Mouse (Mus musculus): ENCODE results near the gene Plxna2. TPM values are rescaled to one million over a fixed set of nuclear protein-coding genes. Genes with fewer than 3 reads are reported as not detected.

The Plxna2 gene
- total RNA-seq, 2 experiments from 2014 or later, result 9.7 to 10.3 TPM

- DNase-seq (ENCODE audit: low spot score), result no peak
These were observed 144.9 kb downstream of the Plxna2 start for GRCm38 (mm10) chr1:194762896-194763295.

GRCm38 (mm10) chr1:194764951-194765350 lies 146.9 kb downstream of the Plxna2 start:
- no peak for DNase-seq (ENCODE audit: low spot score)

GRCm38 (mm10) chr1:194768799-194769198 lies 150.8 kb downstream of the Plxna2 start:
- no peak for DNase-seq (ENCODE audit: low spot score)

GRCm38 (mm10) chr1:194772053-194772452 lies 154.0 kb downstream of the Plxna2 start:
- no peak for DNase-seq (ENCODE audit: low spot score)

- DNase-seq (ENCODE audit: low spot score), result no peak
These were observed 155.9 kb downstream of the Plxna2 start for GRCm38 (mm10) chr1:194773899-194774298.

GRCm38 (mm10) chr1:194774350-194774749 lies 156.3 kb downstream of the Plxna2 start:
- no peak for DNase-seq (ENCODE audit: low spot score)

- DNase-seq (ENCODE audit: low spot score), result no peak
These were observed 156.7 kb downstream of the Plxna2 start for GRCm38 (mm10) chr1:194774754-194775153.

GRCm38 (mm10) chr1:194775656-194776374 lies 157.8 kb downstream of the Plxna2 start:
- DNase-seq (ENCODE audit: low spot score), result no peak

- no peak for DNase-seq (ENCODE audit: low spot score)
These were observed 158.7 kb downstream of the Plxna2 start for GRCm38 (mm10) chr1:194776510-194777244.

- no peak for DNase-seq (ENCODE audit: low spot score)
These were observed 159.6 kb downstream of the Plxna2 start for GRCm38 (mm10) chr1:194777608-194778007.

- DNase-seq (ENCODE audit: low spot score), result no peak
These were observed 162.4 kb downstream of the Plxna2 start for GRCm38 (mm10) chr1:194780392-194780791.

- DNase-seq (ENCODE audit: low spot score), result no peak
These were observed 162.9 kb downstream of the Plxna2 start for GRCm38 (mm10) chr1:194780794-194781390.

GRCm38 (mm10) chr1:194781556-194781955 lies 163.5 kb downstream of the Plxna2 start:
- DNase-seq (ENCODE audit: low spot score), result no peak

- DNase-seq (ENCODE audit: low spot score), result no peak
These were observed 164.3 kb downstream of the Plxna2 start for GRCm38 (mm10) chr1:194782325-194782724.

- DNase-seq (ENCODE audit: low spot score), result no peak
These were observed 169.6 kb downstream of the Plxna2 start for GRCm38 (mm10) chr1:194787626-194788025.

- no peak for DNase-seq (ENCODE audit: low spot score)
These were observed 175.4 kb downstream of the Plxna2 start for GRCm38 (mm10) chr1:194793226-194793924.

GRCm38 (mm10) chr1:194795316-194795715 lies 177.3 kb downstream of the Plxna2 start:
- no peak for DNase-seq (ENCODE audit: low spot score)

- DNase-seq (ENCODE audit: low spot score), result no peak
These were observed 179.8 kb downstream of the Plxna2 start for GRCm38 (mm10) chr1:194797843-194798242.

GRCm38 (mm10) chr1:194798511-194798910 lies 180.5 kb downstream of the Plxna2 start:
- DNase-seq (ENCODE audit: low spot score), result no peak

- peak; percentile 25 for DNase-seq (ENCODE audit: low spot score)
These were observed 190.2 kb downstream of the Plxna2 start for GRCm38 (mm10) chr1:194808261-194808660.

GRCm38 (mm10) chr1:194808681-194809080 lies 190.7 kb downstream of the Plxna2 start:
- no peak for DNase-seq (ENCODE audit: low spot score)

- no peak for DNase-seq (ENCODE audit: low spot score)
These were observed 191.6 kb downstream of the Plxna2 start for GRCm38 (mm10) chr1:194809600-194809999.

All from gastrocnemius, adult 18-20 months (tissue).